Mouse (Mus musculus): ENCODE measurements around the gene Rap1gap2. TPM values are rescaled to one million over a fixed set of nuclear protein-coding genes. Genes with fewer than 3 reads are reported as not detected.

The Rap1gap2 gene
- polyA plus RNA-seq, 1 experiment from 2014 or later: 11.4 TPM

DNA sequence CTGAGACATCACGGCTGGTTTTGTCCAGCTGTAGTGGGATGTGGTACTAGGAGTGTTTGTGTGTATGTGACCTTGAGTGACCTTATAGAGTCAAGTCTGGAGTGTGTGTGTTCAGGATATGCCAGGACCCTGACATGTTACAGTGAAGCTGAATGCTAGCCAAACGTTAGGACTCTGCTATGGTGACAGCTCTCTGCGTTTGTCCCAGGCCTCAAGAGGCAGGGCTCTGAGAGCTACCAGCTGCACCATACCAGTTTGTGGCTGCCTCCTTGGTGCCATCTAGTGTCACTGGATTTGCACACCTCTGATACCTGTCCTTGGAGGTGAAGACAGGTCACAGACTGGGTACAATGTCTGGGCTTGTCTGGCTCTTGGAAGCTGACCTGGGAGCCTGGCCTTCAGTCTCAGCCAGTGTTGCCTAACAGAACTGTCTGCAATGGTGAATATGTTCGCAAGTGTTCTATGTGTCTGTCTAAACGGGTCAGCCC, 60.1 kb downstream of the Rap1gap2 start:
- peak; percentile 23; the same call in 1 of the 2 replicates for TF ChIP-seq CTCF (IDR thresholded peaks at IDR 0.05; ENCODE audit: low read depth)
- no peak overlapping the region for H3K9ac ChIP-seq (ENCODE audit: low read depth, low read length)
- H3K36me3 ChIP-seq (ENCODE audit: insufficient read depth, low read length): no peaks in the 10 kb centered on the region
- no peak for DNase-seq (ENCODE audit: low spot score)
- H3K4me3 ChIP-seq (replicated peaks; ENCODE audit: low read depth, low read length): no peak overlapping the region
- peak; percentile 11; the same call in 1 of the 2 replicates for ATAC-seq (replicated peaks; ENCODE audit: low FRiP score, low read depth)
- H3K9me3 ChIP-seq (replicated peaks; ENCODE audit: low read length): no peaks in the 10 kb centered on the region
- H3K27ac ChIP-seq: no peak overlapping the region
- no peaks in the 10 kb centered on the region for H3K4me1 ChIP-seq (replicated peaks; ENCODE audit: insufficient read depth, low read length)
- WGBS: 51% methylated on average over 5 of the region's 5 CpGs
- H3K4me2 ChIP-seq (ENCODE audit: low read length): no peak overlapping the region
- no peaks in the 10 kb centered on the region for H3K27me3 ChIP-seq (ENCODE audit: insufficient read depth, low read length)

DNA sequence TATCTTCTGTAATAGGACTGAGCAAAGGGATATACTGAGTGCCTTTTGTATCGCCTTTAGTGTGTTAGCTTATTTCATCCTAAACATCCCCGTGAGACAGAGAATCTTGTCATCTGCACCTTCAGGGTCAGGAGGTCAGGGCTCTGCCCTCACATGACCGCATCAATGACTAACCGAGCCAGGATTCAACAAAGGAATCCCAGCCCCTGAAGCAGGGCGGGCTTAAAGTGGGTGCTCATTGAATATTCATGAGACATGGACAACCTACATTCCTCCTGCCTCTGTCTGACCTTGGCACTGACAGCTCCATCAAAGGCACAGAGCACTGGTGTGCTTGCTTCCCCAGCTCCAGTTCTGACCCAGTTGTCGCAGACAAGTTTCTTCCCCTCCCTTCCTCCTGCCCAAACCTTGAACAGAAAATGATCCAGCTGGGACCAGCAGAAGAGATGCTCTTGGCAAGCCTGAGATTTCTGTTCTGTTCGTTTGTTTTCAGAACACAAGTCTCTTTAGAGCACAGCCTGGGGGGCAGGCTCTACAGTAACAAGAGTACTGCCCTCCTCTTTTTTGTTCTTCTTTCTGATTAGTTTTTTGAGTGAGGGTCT, 61.8 kb downstream of the Rap1gap2 start:
- Histone ChIP-seq H3K27me3 (ENCODE audit: insufficient read depth, low read length) (no peaks in the 10 kb centered on the region), H3K4me3 (replicated peaks; ENCODE audit: low read depth, low read length) (no peak overlapping the region), H3K36me3 (ENCODE audit: insufficient read depth, low read length) (no peaks in the 10 kb centered on the region), H3K27ac (no peak overlapping the region), H3K9me3 (replicated peaks; ENCODE audit: low read length) (no peaks in the 10 kb centered on the region), H3K9ac (ENCODE audit: low read depth, low read length) (no peak overlapping the region), H3K4me2 (ENCODE audit: low read length) (no peak overlapping the region), H3K4me1 (replicated peaks; ENCODE audit: insufficient read depth, low read length) (no peaks in the 10 kb centered on the region)
- DNase-seq (ENCODE audit: low spot score) (no peak), ATAC-seq (replicated peaks; ENCODE audit: low FRiP score, low read depth) (no peak)
- WGBS: 19% methylated on average over 7 of the region's 7 CpGs
- no peak for TF ChIP-seq CTCF (IDR thresholded peaks at IDR 0.05; ENCODE audit: low read depth)

DNA sequence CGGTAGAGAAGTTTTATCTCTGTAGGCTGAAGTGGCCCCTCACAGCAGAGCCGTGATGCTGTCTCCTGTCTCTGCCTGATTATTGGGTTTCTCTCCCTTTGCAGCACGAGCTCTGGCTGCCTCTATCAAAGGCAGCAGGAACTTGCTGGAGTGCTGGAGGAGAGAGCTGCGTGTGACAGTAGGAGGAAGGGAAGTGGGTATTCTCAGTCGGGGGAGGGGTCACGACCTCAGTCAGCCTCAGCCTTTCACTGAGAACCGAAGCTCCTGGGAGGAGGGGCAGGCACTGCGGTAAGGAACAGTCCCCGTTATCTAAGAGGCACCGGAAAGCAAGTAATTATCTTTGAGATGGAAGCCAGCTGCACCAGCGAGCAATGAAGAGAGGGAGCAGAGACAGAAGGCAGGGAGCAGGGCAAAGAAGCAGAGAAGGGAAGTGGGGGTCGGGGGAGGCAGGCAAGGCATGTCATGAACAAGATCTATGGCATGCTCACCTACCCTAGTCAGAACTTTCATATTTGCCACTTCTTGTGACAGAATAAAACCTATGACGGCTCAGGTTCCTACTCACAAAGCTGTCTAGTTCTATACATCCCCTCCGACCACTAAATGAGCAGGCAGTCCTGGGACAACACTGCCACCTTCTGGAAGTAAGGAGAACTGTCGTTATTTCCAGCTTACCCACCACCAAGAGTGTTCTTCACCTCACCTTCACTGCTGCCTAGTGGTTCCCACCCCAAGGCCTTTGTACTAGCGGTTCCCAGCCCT, 63.6 kb downstream of the Rap1gap2 start:
- no peak overlapping the region; the same call in 1 of the 2 replicates for H3K4me3 ChIP-seq (replicated peaks; ENCODE audit: low read depth, low read length)
- peak overlapping the region; percentile 43 for H3K4me2 ChIP-seq (ENCODE audit: low read length)
- ATAC-seq (replicated peaks; ENCODE audit: low FRiP score, low read depth): peak; percentile 81
- H3K4me1 ChIP-seq (replicated peaks; ENCODE audit: insufficient read depth, low read length): no peaks in the 10 kb centered on the region
- DNase-seq (ENCODE audit: low spot score): peak; percentile 87
- no peak overlapping the region for H3K9ac ChIP-seq (ENCODE audit: low read depth, low read length)
- H3K27ac ChIP-seq: no peak overlapping the region
- no peaks in the 10 kb centered on the region for H3K36me3 ChIP-seq (ENCODE audit: insufficient read depth, low read length)
- no peaks in the 10 kb centered on the region for H3K9me3 ChIP-seq (replicated peaks; ENCODE audit: low read length)
- WGBS: under 1% methylated on average over 16 of the region's 16 CpGs
- TF ChIP-seq CTCF (IDR thresholded peaks at IDR 0.05; ENCODE audit: low read depth): peak; percentile 95
- H3K27me3 ChIP-seq (ENCODE audit: insufficient read depth, low read length): no peaks in the 10 kb centered on the region

DNA sequence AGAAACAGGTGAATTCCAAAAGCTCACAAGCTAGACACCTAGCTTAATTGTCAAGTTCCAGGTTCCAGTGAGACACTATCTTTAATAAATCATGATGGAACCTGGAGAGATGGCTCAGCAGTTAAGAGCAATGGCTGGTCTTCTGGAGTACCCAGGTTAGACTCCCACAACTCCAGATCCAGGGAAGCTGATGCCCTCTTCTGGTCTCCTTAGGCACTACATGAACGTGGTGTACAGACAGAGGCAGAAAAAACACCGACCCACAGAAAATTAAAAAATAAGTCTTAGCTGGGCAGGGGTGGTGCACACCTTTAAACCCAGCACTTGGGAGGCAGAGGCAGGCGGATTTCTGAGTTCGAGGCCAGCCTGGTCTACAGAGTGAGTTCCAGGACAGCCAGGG, 64.5 kb downstream of the Rap1gap2 start:
- 58% methylated on average over 4 of the region's 4 CpGs for WGBS
- no peaks in the 10 kb centered on the region for H3K4me1 ChIP-seq (replicated peaks; ENCODE audit: insufficient read depth, low read length)
- TF ChIP-seq CTCF (IDR thresholded peaks at IDR 0.05; ENCODE audit: low read depth): peak; percentile 69
- no peaks in the 10 kb centered on the region for H3K36me3 ChIP-seq (ENCODE audit: insufficient read depth, low read length)
- H3K9me3 ChIP-seq (replicated peaks; ENCODE audit: low read length): no peaks in the 10 kb centered on the region
- no peak overlapping the region for H3K4me3 ChIP-seq (replicated peaks; ENCODE audit: low read depth, low read length)
- peak; percentile 71 for DNase-seq (ENCODE audit: low spot score)
- no peak for ATAC-seq (replicated peaks; ENCODE audit: low FRiP score, low read depth)
- H3K27ac ChIP-seq: no peak overlapping the region
- H3K9ac ChIP-seq (ENCODE audit: low read depth, low read length): no peak overlapping the region
- H3K27me3 ChIP-seq (ENCODE audit: insufficient read depth, low read length): no peaks in the 10 kb centered on the region
- no peak overlapping the region for H3K4me2 ChIP-seq (ENCODE audit: low read length)

DNA sequence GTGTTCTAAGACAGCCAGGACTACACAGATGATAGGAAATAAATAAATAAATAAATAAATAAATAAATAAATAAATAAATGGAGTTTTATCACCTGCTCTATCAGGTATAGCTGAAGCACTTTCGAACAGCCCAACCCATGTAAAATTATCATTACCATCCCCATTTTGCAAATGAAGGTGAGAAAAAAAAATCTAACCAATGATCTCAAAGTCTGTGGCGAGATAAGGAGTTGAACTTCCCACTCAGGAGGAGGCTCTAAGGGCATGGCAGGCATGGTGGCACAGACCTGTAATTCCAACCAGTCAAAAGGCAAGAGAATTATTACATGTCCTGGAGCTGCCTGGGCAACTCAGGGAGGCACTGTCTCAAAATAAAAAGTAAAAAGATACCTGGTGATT, 65.2 kb downstream of the Rap1gap2 start:
- Histone ChIP-seq H3K9me3 (replicated peaks; ENCODE audit: low read length) (no peaks in the 10 kb centered on the region), H3K27ac (no peak overlapping the region), H3K27me3 (ENCODE audit: insufficient read depth, low read length) (no peaks in the 10 kb centered on the region), H3K4me2 (ENCODE audit: low read length) (no peak overlapping the region), H3K36me3 (ENCODE audit: insufficient read depth, low read length) (no peaks in the 10 kb centered on the region), H3K4me3 (replicated peaks; ENCODE audit: low read depth, low read length) (no peak overlapping the region), H3K4me1 (replicated peaks; ENCODE audit: insufficient read depth, low read length) (no peaks in the 10 kb centered on the region), H3K9ac (ENCODE audit: low read depth, low read length) (no peak overlapping the region)
- TF ChIP-seq CTCF (IDR thresholded peaks at IDR 0.05; ENCODE audit: low read depth): no peak
- WGBS: 89% methylated on average over 2 of the region's 2 CpGs
- ATAC-seq (replicated peaks; ENCODE audit: low FRiP score, low read depth) (no peak), DNase-seq (ENCODE audit: low spot score) (no peak)

- no peak for TF ChIP-seq CTCF (IDR thresholded peaks at IDR 0.05; ENCODE audit: low read depth)
- H3K4me3 ChIP-seq (replicated peaks; ENCODE audit: low read depth, low read length): no peak overlapping the region
- no peaks in the 10 kb centered on the region for H3K36me3 ChIP-seq (ENCODE audit: insufficient read depth, low read length)
- no peaks in the 10 kb centered on the region for H3K4me1 ChIP-seq (replicated peaks; ENCODE audit: insufficient read depth, low read length)
- ATAC-seq (replicated peaks; ENCODE audit: low FRiP score, low read depth) (no peak), DNase-seq (ENCODE audit: low spot score) (no peak)
- no peak overlapping the region for H3K4me2 ChIP-seq (ENCODE audit: low read length)
- H3K27me3 ChIP-seq (ENCODE audit: insufficient read depth, low read length): no peaks in the 10 kb centered on the region
- H3K9ac ChIP-seq (ENCODE audit: low read depth, low read length): no peak overlapping the region
- H3K9me3 ChIP-seq (replicated peaks; ENCODE audit: low read length): no peaks in the 10 kb centered on the region
- H3K27ac ChIP-seq: no peak overlapping the region
- whole genome bisulfite sequencing: 83% methylated on average over 4 of the region's 4 CpGs
These were observed 73.4 kb downstream of the Rap1gap2 start for GRCm38 (mm10) chr11:74537352-74537751.

All from kidney, postnatal 0 days (tissue).